Mouse (Mus musculus): ENCODE measurements around the gene Yy1. TPM values are rescaled to one million over a fixed set of nuclear protein-coding genes. Genes with fewer than 3 reads are reported as not detected.

The Yy1 gene
- polyA plus RNA-seq, 1 experiment from 2014 or later, result 21.5 TPM

- peaks cover 25% of the 10 kb centered on the region for H3K36me3 ChIP-seq (replicated peaks)
- H3K9me3 ChIP-seq, result peaks cover 15% of the 10 kb centered on the region; the same call in 1 of the 2 replicates
- H3K27ac ChIP-seq, result no peak overlapping the region
- no peaks in the 10 kb centered on the region for H3K27me3 ChIP-seq
- ATAC-seq (ENCODE audit: low FRiP score), result no peak
- no peak overlapping the region for H3K4me2 ChIP-seq
- H3K4me1 ChIP-seq, result 0 out of 2 replicates have a peak, but pooled peaks cover under 1% of the 10 kb centered on the region
- no peak overlapping the region for H3K9ac ChIP-seq
- 93% methylated on average over 4 of the region's 4 CpGs for WGBS
- no peak overlapping the region for H3K4me3 ChIP-seq (replicated peaks)
Measured at GRCm38 (mm10) chr12:108785161-108785560, 7.6 kb upstream of the Yy1 start.

GRCm38 (mm10) chr12:108787329-108787728 lies 5.4 kb upstream of the Yy1 start:
- 93% methylated on average over 2 of the region's 2 CpGs for WGBS
- ATAC-seq (ENCODE audit: low FRiP score), result no peak
- Histone ChIP-seq H3K4me3 (replicated peaks) (no peak overlapping the region), H3K27me3 (no peaks in the 10 kb centered on the region), H3K27ac (no peak overlapping the region), H3K9me3 (peaks cover 13% of the 10 kb centered on the region; the same call in 1 of the 2 replicates), H3K4me2 (no peak overlapping the region), H3K36me3 (replicated peaks) (peaks cover 18% of the 10 kb centered on the region), H3K4me1 (peaks cover 14% of the 10 kb centered on the region), H3K9ac (no peak overlapping the region)

- H3K4me2 ChIP-seq, result peak overlapping the region; percentile 53
- WGBS, result under 1% methylated on average over 52 of the region's 52 CpGs
- H3K27me3 ChIP-seq, result no peaks in the 10 kb centered on the region
- peak; percentile 43 for ATAC-seq (ENCODE audit: low FRiP score)
- peak overlapping the region; percentile 99 for H3K27ac ChIP-seq
- peaks cover 32% of the 10 kb centered on the region for H3K4me1 ChIP-seq
- H3K9me3 ChIP-seq, result no peaks in the 10 kb centered on the region
- no peaks in the 10 kb centered on the region for H3K36me3 ChIP-seq (replicated peaks)
- peak overlapping the region; percentile 100 for H3K4me3 ChIP-seq (replicated peaks)
- H3K9ac ChIP-seq, result peak overlapping the region; percentile 80
Measured at GRCm38 (mm10) chr12:108792152-108792545, 624 bp upstream of the Yy1 start.

- Histone ChIP-seq H3K27me3 (no peaks in the 10 kb centered on the region), H3K36me3 (replicated peaks) (no peaks in the 10 kb centered on the region), H3K9ac (peak overlapping the region; percentile 90), H3K27ac (peak overlapping the region; percentile 99), H3K4me3 (replicated peaks) (peak overlapping the region; percentile 100), H3K9me3 (no peaks in the 10 kb centered on the region), H3K4me2 (peak overlapping the region; percentile 68), H3K4me1 (peaks cover 35% of the 10 kb centered on the region)
- WGBS, result 0% methylated on average over 44 of the region's 71 CpGs
- ATAC-seq (ENCODE audit: low FRiP score), result peak; percentile 1; the same call in 1 of the 2 replicates
Measured at GRCm38 (mm10) chr12:108793453-108793941, 724 bp downstream of the Yy1 start.

- no peaks in the 10 kb centered on the region for H3K9me3 ChIP-seq
- H3K4me3 ChIP-seq (replicated peaks), result peak overlapping the region; percentile 100
- peak overlapping the region; percentile 68 for H3K4me2 ChIP-seq
- WGBS, result 0% methylated on average over 71 of the region's 94 CpGs
- H3K27ac ChIP-seq, result peak overlapping the region; percentile 99
- no peaks in the 10 kb centered on the region for H3K27me3 ChIP-seq
- H3K36me3 ChIP-seq (replicated peaks), result no peaks in the 10 kb centered on the region
- peak; percentile 67 for ATAC-seq (ENCODE audit: low FRiP score)
- H3K9ac ChIP-seq, result peak overlapping the region; percentile 90
- peaks cover 35% of the 10 kb centered on the region for H3K4me1 ChIP-seq
Measured at GRCm38 (mm10) chr12:108794078-108794711, 1.4 kb downstream of the Yy1 start.

- peak overlapping the region; percentile 90 for H3K9ac ChIP-seq
- peak overlapping the region; percentile 100 for H3K4me3 ChIP-seq (replicated peaks)
- H3K4me2 ChIP-seq, result peak overlapping the region; percentile 68
- ATAC-seq (ENCODE audit: low FRiP score), result no peak
- peak overlapping the region; percentile 99; the same call in 1 of the 2 replicates for H3K27ac ChIP-seq
- 0 out of 2 replicates have a peak, but pooled peaks cover under 1% of the 10 kb centered on the region for H3K36me3 ChIP-seq (replicated peaks)
- H3K9me3 ChIP-seq, result no peaks in the 10 kb centered on the region
- no peaks in the 10 kb centered on the region for H3K27me3 ChIP-seq
- peaks cover 35% of the 10 kb centered on the region for H3K4me1 ChIP-seq
- WGBS, result 24% methylated on average over 9 of the region's 9 CpGs
Measured at GRCm38 (mm10) chr12:108794979-108795537, 2.3 kb downstream of the Yy1 start.

GRCm38 (mm10) chr12:108801613-108802012 lies 8.8 kb downstream of the Yy1 start:
- Histone ChIP-seq H3K9ac (no peak overlapping the region), H3K27ac (no peak overlapping the region), H3K4me1 (peaks cover 17% of the 10 kb centered on the region), H3K4me3 (replicated peaks) (no peak overlapping the region), H3K9me3 (no peaks in the 10 kb centered on the region), H3K4me2 (no peak overlapping the region), H3K27me3 (no peaks in the 10 kb centered on the region), H3K36me3 (replicated peaks) (0 out of 2 replicates have a peak, but pooled peaks cover 6% of the 10 kb centered on the region)
- ATAC-seq (ENCODE audit: low FRiP score), result no peak
- 95% methylated on average over 2 of the region's 2 CpGs for WGBS

GRCm38 (mm10) chr12:108804388-108804787 lies 11.6 kb downstream of the Yy1 start:
- no peak for ATAC-seq (ENCODE audit: low FRiP score)
- H3K36me3 ChIP-seq (replicated peaks), result peaks cover 23% of the 10 kb centered on the region
- WGBS, result 90% methylated on average over 2 of the region's 2 CpGs

GRCm38 (mm10) chr12:108808465-108808864 lies 15.7 kb downstream of the Yy1 start:
- no peaks in the 10 kb centered on the region for H3K9me3 ChIP-seq
- H3K4me3 ChIP-seq (replicated peaks), result no peak overlapping the region
- no peak overlapping the region for H3K4me2 ChIP-seq
- peaks cover 19% of the 10 kb centered on the region for H3K36me3 ChIP-seq (replicated peaks)
- H3K9ac ChIP-seq, result no peak overlapping the region
- ATAC-seq (ENCODE audit: low FRiP score), result no peak
- no peaks in the 10 kb centered on the region; the same call in 1 of the 2 replicates for H3K4me1 ChIP-seq
- 90% methylated on average over 2 of the region's 2 CpGs for WGBS
- H3K27me3 ChIP-seq, result no peaks in the 10 kb centered on the region
- no peak overlapping the region for H3K27ac ChIP-seq

More at GRCm38 (mm10) chr12:108804388-108804787, 11.6 kb downstream of the Yy1 start:
- no peaks in the 10 kb centered on the region for H3K9me3 ChIP-seq
- H3K9ac ChIP-seq, result no peak overlapping the region
- H3K27ac ChIP-seq, result no peak overlapping the region
- peaks cover 11% of the 10 kb centered on the region for H3K4me1 ChIP-seq
- H3K27me3 ChIP-seq, result no peaks in the 10 kb centered on the region
- H3K4me2 ChIP-seq, result no peak overlapping the region
- no peak overlapping the region for H3K4me3 ChIP-seq (replicated peaks)

- H3K27ac ChIP-seq, result no peak overlapping the region
- no peak for ATAC-seq (ENCODE audit: low FRiP score)
- no peaks in the 10 kb centered on the region; the same call in 1 of the 2 replicates for H3K4me1 ChIP-seq
- H3K4me3 ChIP-seq (replicated peaks), result no peak overlapping the region
- no peak overlapping the region for H3K9ac ChIP-seq
- no peaks in the 10 kb centered on the region for H3K27me3 ChIP-seq
- H3K9me3 ChIP-seq, result no peaks in the 10 kb centered on the region
- H3K36me3 ChIP-seq (replicated peaks), result peaks cover 30% of the 10 kb centered on the region
- WGBS, result 95% methylated on average over 1 of the region's 1 CpGs
- H3K4me2 ChIP-seq, result no peak overlapping the region
Measured at GRCm38 (mm10) chr12:108809771-108810170, 17.0 kb downstream of the Yy1 start.

GRCm38 (mm10) chr12:108810309-108810708 lies 17.5 kb downstream of the Yy1 start:
- no peaks in the 10 kb centered on the region; the same call in 1 of the 2 replicates for H3K4me1 ChIP-seq
- no peak overlapping the region for H3K4me2 ChIP-seq
- WGBS, result 95% methylated on average over 7 of the region's 7 CpGs
- no peak overlapping the region for H3K27ac ChIP-seq
- H3K4me3 ChIP-seq (replicated peaks), result no peak overlapping the region
- no peaks in the 10 kb centered on the region for H3K27me3 ChIP-seq
- H3K9ac ChIP-seq, result no peak overlapping the region
- no peaks in the 10 kb centered on the region for H3K9me3 ChIP-seq
- no peak for ATAC-seq (ENCODE audit: low FRiP score)
- H3K36me3 ChIP-seq (replicated peaks), result peaks cover 35% of the 10 kb centered on the region

- Histone ChIP-seq H3K27ac (peak overlapping the region; percentile 25; the same call in 1 of the 2 replicates), H3K9me3 (no peaks in the 10 kb centered on the region), H3K4me2 (no peak overlapping the region), H3K4me1 (no peaks in the 10 kb centered on the region; the same call in 1 of the 2 replicates), H3K4me3 (replicated peaks) (no peak overlapping the region), H3K9ac (no peak overlapping the region), H3K36me3 (replicated peaks) (peaks cover 37% of the 10 kb centered on the region), H3K27me3 (no peaks in the 10 kb centered on the region)
- 64% methylated on average over 2 of the region's 2 CpGs for WGBS
- ATAC-seq (ENCODE audit: low FRiP score), result no peak
Measured at GRCm38 (mm10) chr12:108811133-108811532, 18.4 kb downstream of the Yy1 start.
